Mouse (Mus musculus) spleen, postnatal 0 days (tissue): ENCODE measurements around the gene Ndufa10. TPM values are rescaled to one million over a fixed set of nuclear protein-coding genes. Genes with fewer than 3 reads are reported as not detected.

Experiments used
- polyA plus RNA-seq: library from polyadenylated mRNA; unstranded; fragments of >200 nt; fragmentation: Nextera tagmentation; extraction: Ambion mirVana; gene quantifications from 2 replicates; pipeline ENCODE4 v1.2.1, GENCODE M21; 2015

Ndufa10 gene
- polyA plus RNA-seq, result 167 and 169 TPM in 2 replicates

GRCm38 (mm10) chr1:92473165-92474041 lies at the start of gene Ndufa10:
Gene Ndufa10 (minus strand): TSS chr1:92473860.

DNA sequence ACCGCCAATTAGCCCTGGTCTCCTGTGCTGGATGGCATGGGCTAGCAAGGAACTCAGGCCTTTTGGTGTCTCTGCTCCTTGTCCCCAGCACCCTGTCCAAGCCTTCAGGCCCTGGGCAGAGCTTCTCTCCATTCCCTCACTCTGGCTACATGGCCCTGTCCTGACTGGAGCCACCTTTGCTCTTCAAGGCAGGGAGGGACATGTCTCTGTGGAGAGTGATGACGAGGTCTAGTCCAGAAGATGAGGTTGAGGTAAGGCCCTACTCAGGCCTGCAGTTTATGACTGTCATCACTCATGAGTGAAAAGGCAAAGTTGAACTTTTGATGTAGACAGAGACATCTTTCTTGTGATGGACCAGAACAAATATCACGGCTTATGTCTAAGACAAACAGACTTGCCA lies 44.9 kb upstream of the Ndufa10 start, which contains the start of gene Olfr1414:
Gene Olfr1414, minus strand, starts transcription at position 101 of the 400 bp plus-strand sequence.

GRCm38 (mm10) chr1:92496001-92496400 lies 22.3 kb upstream of the Ndufa10 start, which contains the start of gene Olfr1415:
Gene Olfr1415 (minus strand): TSS chr1:92496101.

GRCm38 (mm10) chr1:92485013-92485412 lies 11.4 kb upstream of the Ndufa10 start, which contains the start of gene Olfr1416:
Gene Olfr1416 (minus strand): TSS chr1:92485113.

Other genes with a start within 250 kb of the Ndufa10 start
- gene Olfr1416, start 11.3 kb upstream of the Ndufa10 start, polyA plus RNA-seq, result not detected in 2 replicates
- not detected in 2 replicates for gene Olfr1415, start 22.2 kb upstream of the Ndufa10 start, polyA plus RNA-seq
- 0.15 TPM in 1 of 2 replicates, not detected in the other for gene Olfr1414, start 44.8 kb upstream of the Ndufa10 start, polyA plus RNA-seq
- not detected in 2 replicates for gene Olfr1413, start 97.5 kb upstream of the Ndufa10 start, polyA plus RNA-seq
- not detected in 2 replicates for gene Olfr1412, start 111.9 kb upstream of the Ndufa10 start, polyA plus RNA-seq
- not detected in 2 replicates for gene Olfr1411, start 120.6 kb upstream of the Ndufa10 start, polyA plus RNA-seq
- gene Olfr1410, start 131.9 kb upstream of the Ndufa10 start, polyA plus RNA-seq, result not detected in 2 replicates
- not detected in 2 replicates for gene Olfr12, start 143.9 kb upstream of the Ndufa10 start, polyA plus RNA-seq
- 286 and 318 TPM in 2 replicates for gene Cops9, start 168.1 kb upstream of the Ndufa10 start, polyA plus RNA-seq
- gene Otos, start 175.0 kb upstream of the Ndufa10 start, polyA plus RNA-seq, result 0.55 and 0.67 TPM in 2 replicates